Mouse (Mus musculus): ENCODE measurements around the gene Alox12b. TPM values are rescaled to one million over a fixed set of nuclear protein-coding genes. Genes with fewer than 3 reads are reported as not detected.

The Alox12b gene
- polyA plus RNA-seq, 1 experiment from 2014 or later: 0.13 TPM

GRCm38 (mm10) chr11:69197194-69197593 lies 40.4 kb downstream of the Alox12b start:
- Histone ChIP-seq H3K4me1 (replicated peaks; ENCODE audit: control insufficient read depth, insufficient read depth, low read length) (no peaks in the 10 kb centered on the region), H3K9ac (ENCODE audit: low read depth, low read length) (no peak overlapping the region), H3K27ac (ENCODE audit: low read depth, low read length) (no peak overlapping the region), H3K27me3 (replicated peaks; ENCODE audit: control insufficient read depth, insufficient read depth, low read length) (peaks cover 24% of the 10 kb centered on the region), H3K4me3 (ENCODE audit: low read depth, low read length) (peak overlapping the region; percentile 27), H3K36me3 (ENCODE audit: control insufficient read depth, insufficient read depth) (no peaks in the 10 kb centered on the region), H3K4me2 (replicated peaks; ENCODE audit: low read depth) (peak overlapping the region; percentile 60), H3K9me3 (ENCODE audit: control insufficient read depth) (no peaks in the 10 kb centered on the region)
- no peak for TF ChIP-seq CTCF (IDR thresholded peaks at IDR 0.05; ENCODE audit: low read depth)
- WGBS: 1% methylated on average over 14 of the region's 14 CpGs
- ATAC-seq: no peak

DNA sequence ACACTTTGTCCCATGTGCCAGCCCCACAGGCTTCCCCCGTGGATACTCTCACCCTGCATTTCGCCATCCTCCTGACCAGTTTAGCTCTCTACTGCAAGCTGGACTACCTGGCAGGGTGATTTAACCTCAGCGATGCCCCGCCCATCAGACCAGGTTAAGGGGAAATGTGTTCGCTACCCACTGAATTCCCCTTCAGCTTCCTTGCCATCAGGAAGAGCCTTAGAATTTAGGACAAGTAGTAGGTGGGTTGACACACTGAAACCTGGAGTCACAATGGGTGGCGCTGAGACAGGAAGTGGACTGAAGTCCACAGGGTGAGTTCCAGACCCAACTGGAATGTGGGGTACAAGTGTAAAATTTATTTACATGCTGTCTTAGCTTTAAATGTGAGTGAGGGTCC lies 41.0 kb downstream of the Alox12b start, which contains the start of gene Alox8:
TSS of gene Alox8 (minus strand) at position 101 of the 400 bp plus-strand sequence.
- no peak for ATAC-seq
- Histone ChIP-seq H3K4me1 (replicated peaks; ENCODE audit: control insufficient read depth, insufficient read depth, low read length) (no peaks in the 10 kb centered on the region), H3K36me3 (ENCODE audit: control insufficient read depth, insufficient read depth) (no peaks in the 10 kb centered on the region), H3K27ac (ENCODE audit: low read depth, low read length) (no peak within 1 kb of the TSS), H3K4me2 (replicated peaks; ENCODE audit: low read depth) (peak within 1 kb of the TSS; percentile 60), H3K27me3 (replicated peaks; ENCODE audit: control insufficient read depth, insufficient read depth, low read length) (peaks cover 24% of the 10 kb centered on the region), H3K9me3 (ENCODE audit: control insufficient read depth) (no peaks in the 10 kb centered on the region), H3K9ac (ENCODE audit: low read depth, low read length) (no peak within 1 kb of the TSS), H3K4me3 (ENCODE audit: low read depth, low read length) (peak within 1 kb of the TSS; percentile 27)
- no peak for TF ChIP-seq CTCF (IDR thresholded peaks at IDR 0.05; ENCODE audit: low read depth)
- 20% methylated on average over 6 of the region's 6 CpGs for WGBS

GRCm38 (mm10) chr11:69199251-69199650 lies 42.5 kb downstream of the Alox12b start:
- ATAC-seq: no peak

GRCm38 (mm10) chr11:69200231-69200630 lies 43.4 kb downstream of the Alox12b start:
- Histone ChIP-seq H3K27ac (ENCODE audit: low read depth, low read length) (no peak overlapping the region), H3K9me3 (ENCODE audit: control insufficient read depth) (no peaks in the 10 kb centered on the region), H3K9ac (ENCODE audit: low read depth, low read length) (no peak overlapping the region), H3K4me3 (ENCODE audit: low read depth, low read length) (no peak overlapping the region), H3K36me3 (ENCODE audit: control insufficient read depth, insufficient read depth) (no peaks in the 10 kb centered on the region), H3K27me3 (replicated peaks; ENCODE audit: control insufficient read depth, insufficient read depth, low read length) (peaks cover 24% of the 10 kb centered on the region), H3K4me1 (replicated peaks; ENCODE audit: control insufficient read depth, insufficient read depth, low read length) (no peaks in the 10 kb centered on the region), H3K4me2 (replicated peaks; ENCODE audit: low read depth) (no peak overlapping the region)
- 33% methylated on average over 6 of the region's 6 CpGs for WGBS
- no peak for ATAC-seq
- no peak for TF ChIP-seq CTCF (IDR thresholded peaks at IDR 0.05; ENCODE audit: low read depth)

More at GRCm38 (mm10) chr11:69199251-69199650, 42.5 kb downstream of the Alox12b start:
- H3K9me3 ChIP-seq (ENCODE audit: control insufficient read depth): no peaks in the 10 kb centered on the region
- no peak overlapping the region for H3K4me2 ChIP-seq (replicated peaks; ENCODE audit: low read depth)
- WGBS: 87% methylated on average over 1 of the region's 1 CpGs
- no peak for TF ChIP-seq CTCF (IDR thresholded peaks at IDR 0.05; ENCODE audit: low read depth)
- peaks cover 24% of the 10 kb centered on the region for H3K27me3 ChIP-seq (replicated peaks; ENCODE audit: control insufficient read depth, insufficient read depth, low read length)
- H3K4me1 ChIP-seq (replicated peaks; ENCODE audit: control insufficient read depth, insufficient read depth, low read length): no peaks in the 10 kb centered on the region
- H3K4me3 ChIP-seq (ENCODE audit: low read depth, low read length): no peak overlapping the region
- no peak overlapping the region for H3K9ac ChIP-seq (ENCODE audit: low read depth, low read length)
- no peaks in the 10 kb centered on the region for H3K36me3 ChIP-seq (ENCODE audit: control insufficient read depth, insufficient read depth)
- no peak overlapping the region for H3K27ac ChIP-seq (ENCODE audit: low read depth, low read length)

- H3K27ac ChIP-seq (ENCODE audit: low read depth, low read length): no peak overlapping the region
- no peak for ATAC-seq
- H3K27me3 ChIP-seq (replicated peaks; ENCODE audit: control insufficient read depth, insufficient read depth, low read length): peaks cover 7% of the 10 kb centered on the region; the same call in 1 of the 2 replicates
- no peak for TF ChIP-seq CTCF (IDR thresholded peaks at IDR 0.05; ENCODE audit: low read depth)
- no peak overlapping the region for H3K4me3 ChIP-seq (ENCODE audit: low read depth, low read length)
- H3K9ac ChIP-seq (ENCODE audit: low read depth, low read length): no peak overlapping the region
- H3K9me3 ChIP-seq (ENCODE audit: control insufficient read depth): no peaks in the 10 kb centered on the region
- WGBS: 73% methylated on average over 13 of the region's 13 CpGs
- no peaks in the 10 kb centered on the region for H3K4me1 ChIP-seq (replicated peaks; ENCODE audit: control insufficient read depth, insufficient read depth, low read length)
- H3K36me3 ChIP-seq (ENCODE audit: control insufficient read depth, insufficient read depth): no peaks in the 10 kb centered on the region
- H3K4me2 ChIP-seq (replicated peaks; ENCODE audit: low read depth): no peak overlapping the region
Observed at GRCm38 (mm10) chr11:69202469-69203230, 45.9 kb downstream of the Alox12b start.

- no peaks in the 10 kb centered on the region for H3K9me3 ChIP-seq (ENCODE audit: control insufficient read depth)
- H3K36me3 ChIP-seq (ENCODE audit: control insufficient read depth, insufficient read depth): no peaks in the 10 kb centered on the region
- H3K4me3 ChIP-seq (ENCODE audit: low read depth, low read length): no peak overlapping the region
- WGBS: 24% methylated on average over 2 of the region's 2 CpGs
- H3K9ac ChIP-seq (ENCODE audit: low read depth, low read length): no peak overlapping the region
- no peak overlapping the region for H3K4me2 ChIP-seq (replicated peaks; ENCODE audit: low read depth)
- no peak for TF ChIP-seq CTCF (IDR thresholded peaks at IDR 0.05; ENCODE audit: low read depth)
- H3K27ac ChIP-seq (ENCODE audit: low read depth, low read length): no peak overlapping the region
- H3K4me1 ChIP-seq (replicated peaks; ENCODE audit: control insufficient read depth, insufficient read depth, low read length): no peaks in the 10 kb centered on the region
- ATAC-seq: no peak
- H3K27me3 ChIP-seq (replicated peaks; ENCODE audit: control insufficient read depth, insufficient read depth, low read length): 0 out of 2 replicates have a peak, but pooled peaks cover 3% of the 10 kb centered on the region
Observed at GRCm38 (mm10) chr11:69211431-69211830, 54.6 kb downstream of the Alox12b start.
